Mouse (Mus musculus) cortical plate, adult 2 months (tissue): ENCODE measurements around the gene Fam72a.
"Not testable (repeated sequence)": the region's sequence is repeated elsewhere in the genome, so short reads cannot be mapped to it uniquely, and the experiment has no call there.

Source experiments
- CTCF ChIP-seq: fragments of 200-500 bp; IDR thresholded peaks from 2 replicates; pipeline ENCODE4 v1.5.1; 2011; ENCODE audit warnings: mild to moderate bottlenecking, control low read depth, low read length; ENCODE audit not compliant: insufficient read depth; ENCODE audit errors: extremely low read depth
- POLR2A ChIP-seq: fragments of 200-500 bp; IDR thresholded peaks from 2 replicates; pipeline ENCODE4 v1.6.1; 2011; ENCODE audit warnings: mild to moderate bottlenecking, low read length, control low read depth; ENCODE audit not compliant: insufficient read depth; ENCODE audit errors: extremely low read depth

DNA sequence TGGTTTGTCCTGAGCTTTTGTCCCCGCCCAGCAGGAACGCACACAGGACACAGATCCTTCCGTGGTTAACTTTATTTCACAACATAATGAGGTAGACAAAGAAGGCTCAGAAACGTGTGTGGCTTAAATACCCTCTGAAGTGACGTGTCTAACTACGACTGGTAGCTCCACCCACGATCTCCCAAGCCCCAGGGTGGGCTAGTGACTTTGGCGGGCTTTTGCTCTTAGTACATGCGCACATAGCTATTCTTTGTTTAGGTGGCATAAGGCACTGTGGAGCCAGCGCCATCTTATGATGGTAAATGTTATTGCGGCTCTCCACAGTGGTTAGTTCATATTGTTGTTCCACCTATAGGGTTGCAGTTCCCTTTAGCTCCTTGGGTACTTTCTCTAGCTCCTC lies 38.4 kb downstream of the Fam72a start:
- 0 out of 2 replicates have a peak, but pooled peaks have one; percentile 1 for TF ChIP-seq CTCF
- not testable (repeated sequence) for TF ChIP-seq POLR2A
